Mouse (Mus musculus): ENCODE measurements around the gene Gm20532.

- TF ChIP-seq CTCF (IDR thresholded peaks at IDR 0.05; ENCODE audit: low read depth) (no peak), EP300 (IDR thresholded peaks at IDR 0.05; ENCODE audit: low read depth) (no peak)
These were observed 20.8 kb downstream of the Gm20532 start for GRCm38 (mm10) chr2:26607056-26607910.
